Comparison of ENCODE assay signal across 8 mouse cellular contexts in genomic region chr11:76456233-76456632, GRCm38 (mm10). TPM values are rescaled to one million over a fixed set of nuclear protein-coding genes. Genes with fewer than 3 reads are reported as not detected.
DNase-seq lines count a peak whose midpoint lies in the region; ATAC-seq and TF ChIP-seq lines count a peak whose summit lies in the region.

No protein-coding gene starts in this region.

- no peak overlapping the region for H3K27ac ChIP-seq in heart, embryonic 11.5 days (ENCODE audit: low read depth, low read length)
- no peak overlapping the region for H3K27ac ChIP-seq in intestine, postnatal 0 days (ENCODE audit: low read depth, low read length)
- no peak overlapping the region for H3K27ac ChIP-seq in midbrain, embryonic 15.5 days

- DNase-seq in heart, adult 11 months = peak; percentile 97
- peak; percentile 93 for DNase-seq in embryo, embryonic 10 days (ENCODE audit: low spot score)
- DNase-seq in gastrocnemius, postnatal 25 days = peak; percentile 64
- peak; percentile 80 to 87 for DNase-seq in left cerebral cortex, postnatal 36 days (ENCODE audit: low spot score in 2 of 2)
- peak; percentile 76 for DNase-seq in spleen, adult 12 weeks (ENCODE audit: low spot score)

- peaks cover 13% of the 10 kb centered on the region for H3K36me3 ChIP-seq in heart, embryonic 11.5 days (ENCODE audit: control insufficient read depth, insufficient read depth, low read length)
- H3K36me3 ChIP-seq in intestine, postnatal 0 days (ENCODE audit: control insufficient read depth, insufficient read depth) = peaks cover 71% of the 10 kb centered on the region
- H3K36me3 ChIP-seq in midbrain, embryonic 15.5 days (replicated peaks) = peaks cover 52% of the 10 kb centered on the region

- H3K9me3 ChIP-seq in heart, embryonic 11.5 days (replicated peaks; ENCODE audit: control insufficient read depth, low read length) = no peaks in the 10 kb centered on the region
- H3K9me3 ChIP-seq in intestine, postnatal 0 days (ENCODE audit: control insufficient read depth) = no peaks in the 10 kb centered on the region
- H3K9me3 ChIP-seq in midbrain, embryonic 15.5 days = no peaks in the 10 kb centered on the region

- no peaks in the 10 kb centered on the region for H3K27me3 ChIP-seq in heart, embryonic 11.5 days (ENCODE audit: control insufficient read depth, insufficient read depth, low read length)
- no peaks in the 10 kb centered on the region for H3K27me3 ChIP-seq in intestine, postnatal 0 days (replicated peaks; ENCODE audit: control insufficient read depth, insufficient read depth, low read length)
- no peaks in the 10 kb centered on the region for H3K27me3 ChIP-seq in midbrain, embryonic 15.5 days (replicated peaks)

- no peak overlapping the region for H3K4me2 ChIP-seq in heart, embryonic 11.5 days
- no peak overlapping the region for H3K4me2 ChIP-seq in intestine, postnatal 0 days (replicated peaks; ENCODE audit: low read depth)
- H3K4me2 ChIP-seq in midbrain, embryonic 15.5 days = no peak overlapping the region

- WGBS in heart, embryonic 11.5 days (ENCODE audit: insufficient replicate concordance) = 18% methylated on average over 6 of the region's 6 CpGs
- WGBS in intestine, postnatal 0 days = 23% methylated on average over 6 of the region's 6 CpGs
- 15% methylated on average over 6 of the region's 6 CpGs for WGBS in midbrain, embryonic 15.5 days

- intact Hi-C loops in left cerebral cortex, postnatal 36 days (cut with DNase I) = loop anchor here (2.0 to 5.0 kb wide), 3 partner anchors 36 to 191 kb away; no protein-coding TSS in a partner anchor

- H3K9ac ChIP-seq in heart, embryonic 11.5 days (ENCODE audit: low read depth, low read length) = no peak overlapping the region
- no peak overlapping the region for H3K9ac ChIP-seq in intestine, postnatal 0 days (ENCODE audit: low read depth, low read length)
- no peak overlapping the region for H3K9ac ChIP-seq in midbrain, embryonic 15.5 days

- peak; percentile 99 for TF ChIP-seq CTCF in intestine, postnatal 0 days (IDR thresholded peaks at IDR 0.05; ENCODE audit: low read depth)

- ATAC-seq in heart, embryonic 11.5 days (replicated peaks; ENCODE audit: insufficient number of reproducible peaks, low FRiP score, low TSS enrichment) = no peak
- ATAC-seq in intestine, postnatal 0 days = peak; percentile 42
- ATAC-seq in midbrain, embryonic 15.5 days (replicated peaks) = 0 out of 2 replicates have a peak, but pooled peaks have one; percentile 61

- H3K4me3 ChIP-seq in heart, embryonic 11.5 days (ENCODE audit: low read depth, low read length) = no peak overlapping the region
- no peak overlapping the region for H3K4me3 ChIP-seq in intestine, postnatal 0 days (ENCODE audit: low read depth, low read length)
- H3K4me3 ChIP-seq in midbrain, embryonic 15.5 days = no peak overlapping the region

- H3K4me1 ChIP-seq in heart, embryonic 11.5 days (ENCODE audit: control insufficient read depth, insufficient read depth, low read length) = peaks cover 8% of the 10 kb centered on the region
- H3K4me1 ChIP-seq in intestine, postnatal 0 days (replicated peaks; ENCODE audit: control insufficient read depth, insufficient read depth, low read length) = no peaks in the 10 kb centered on the region
- H3K4me1 ChIP-seq in midbrain, embryonic 15.5 days = peaks cover 5% of the 10 kb centered on the region; the same call in 1 of the 2 replicates

RNA-seq across cellular contexts. Expression of gene Timm22, which starts 49.5 kb away (rescaled TPM):
- 108 and 110 TPM in 2 replicates for polyA plus RNA-seq in heart, embryonic 11.5 days (2014; fragmentation: Nextera tagmentation; extraction: Ambion mirVana)
- total RNA-seq in gastrocnemius, postnatal 25 days (2021) = 10 to 100 TPM; 40.4 to 40.8 TPM
- polyA plus RNA-seq in intestine, postnatal 0 days (2015; fragmentation: Nextera tagmentation; extraction: Ambion mirVana) = 95.2 and 96.0 TPM in 2 replicates
- 10 to 100 TPM; 38.3 to 38.4 TPM for total RNA-seq in left cerebral cortex, postnatal 36 days (2021)
- polyA plus RNA-seq in midbrain, embryonic 15.5 days (2015; fragmentation: Nextera tagmentation; extraction: Ambion mirVana) = 103 and 109 TPM in 2 replicates

RNA-seq across cellular contexts. Expression of gene Nxn, which starts 57.3 kb away (rescaled TPM):
- 21.6 and 24.8 TPM in 2 replicates for polyA plus RNA-seq in heart, embryonic 11.5 days (2014; fragmentation: Nextera tagmentation; extraction: Ambion mirVana)
- total RNA-seq in gastrocnemius, postnatal 25 days (2021) = 10 to 100 TPM; 25.6 to 32.0 TPM
- 14.9 and 15.9 TPM in 2 replicates for polyA plus RNA-seq in intestine, postnatal 0 days (2015; fragmentation: Nextera tagmentation; extraction: Ambion mirVana)
- total RNA-seq in left cerebral cortex, postnatal 36 days (2021) = 10 to 100 TPM; 11.0 to 11.6 TPM
- 22.3 and 23.1 TPM in 2 replicates for polyA plus RNA-seq in midbrain, embryonic 15.5 days (2015; fragmentation: Nextera tagmentation; extraction: Ambion mirVana)
